Mouse (Mus musculus): ENCODE measurements around the gene Copa. TPM values are rescaled to one million over a fixed set of nuclear protein-coding genes. Genes with fewer than 3 reads are reported as not detected.

Copa gene
- polyA plus RNA-seq, 1 experiment from 2014 or later = 170 TPM

DNA sequence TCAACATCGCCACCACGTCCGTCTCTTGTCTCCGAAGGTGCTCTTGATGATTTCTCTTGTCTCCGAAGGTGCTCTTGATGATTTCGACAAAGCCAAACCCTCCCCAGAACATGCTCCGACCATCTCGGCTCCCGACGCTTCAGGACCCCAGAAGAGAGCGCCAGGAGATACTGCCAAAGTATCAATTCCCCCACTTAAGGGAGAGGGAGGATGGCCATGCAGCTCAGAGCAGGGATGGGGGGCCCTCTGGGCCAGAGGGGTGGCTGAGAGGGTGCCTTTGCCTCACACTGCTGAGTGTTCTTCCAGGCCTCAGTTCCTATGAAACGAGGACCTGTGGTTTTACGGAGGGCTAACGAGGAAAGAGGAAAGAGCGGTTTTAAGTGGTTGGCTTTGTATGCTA lies 46.2 kb downstream of the Copa start:
- no peak for ATAC-seq (replicated peaks; ENCODE audit: extremely low read depth, insufficient read depth, low FRiP score)
- Histone ChIP-seq H3K36me3 (ENCODE audit: control insufficient read depth, insufficient read depth) (peaks cover 48% of the 10 kb centered on the region), H3K4me1 (ENCODE audit: control insufficient read depth, insufficient read depth, low read length) (peaks cover 9% of the 10 kb centered on the region), H3K4me2 (ENCODE audit: low read depth, low read length) (no peak overlapping the region), H3K9me3 (replicated peaks; ENCODE audit: control insufficient read depth, low read length) (no peaks in the 10 kb centered on the region; the same call in 1 of the 2 replicates), H3K27ac (ENCODE audit: low read length) (no peak overlapping the region), H3K27me3 (ENCODE audit: control insufficient read depth, insufficient read depth, low read length) (no peaks in the 10 kb centered on the region), H3K4me3 (ENCODE audit: low read length) (no peak overlapping the region), H3K9ac (ENCODE audit: low read length) (no peak overlapping the region)
- WGBS = 90% methylated on average over 15 of the region's 15 CpGs

DNA sequence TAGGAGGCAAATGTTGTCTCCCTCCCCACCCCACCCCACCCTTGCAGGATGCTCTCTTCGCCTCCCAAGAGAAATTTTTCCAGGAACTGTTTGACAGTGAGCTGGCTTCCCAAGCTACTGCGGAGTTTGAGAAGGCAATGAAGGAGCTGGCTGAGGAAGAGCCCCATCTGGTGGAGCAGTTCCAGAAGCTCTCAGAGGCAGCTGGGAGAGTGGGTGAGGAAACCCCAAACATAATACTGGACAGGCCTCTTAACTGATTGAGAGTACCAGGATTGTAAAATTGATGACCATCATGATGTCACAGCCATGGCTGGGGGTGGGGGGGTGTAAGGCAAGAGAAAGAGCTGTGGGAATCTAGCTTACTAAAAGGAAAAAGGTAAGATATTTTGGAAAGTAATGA lies 46.8 kb downstream of the Copa start:
- Histone ChIP-seq H3K9ac (ENCODE audit: low read length) (no peak overlapping the region), H3K27me3 (ENCODE audit: control insufficient read depth, insufficient read depth, low read length) (no peaks in the 10 kb centered on the region), H3K4me1 (ENCODE audit: control insufficient read depth, insufficient read depth, low read length) (peaks cover 9% of the 10 kb centered on the region), H3K9me3 (replicated peaks; ENCODE audit: control insufficient read depth, low read length) (no peaks in the 10 kb centered on the region; the same call in 1 of the 2 replicates), H3K4me3 (ENCODE audit: low read length) (no peak overlapping the region), H3K4me2 (ENCODE audit: low read depth, low read length) (no peak overlapping the region), H3K27ac (ENCODE audit: low read length) (no peak overlapping the region), H3K36me3 (ENCODE audit: control insufficient read depth, insufficient read depth) (peaks cover 54% of the 10 kb centered on the region)
- ATAC-seq (replicated peaks; ENCODE audit: extremely low read depth, insufficient read depth, low FRiP score) = no peak
- WGBS = 70% methylated on average over 2 of the region's 2 CpGs

DNA sequence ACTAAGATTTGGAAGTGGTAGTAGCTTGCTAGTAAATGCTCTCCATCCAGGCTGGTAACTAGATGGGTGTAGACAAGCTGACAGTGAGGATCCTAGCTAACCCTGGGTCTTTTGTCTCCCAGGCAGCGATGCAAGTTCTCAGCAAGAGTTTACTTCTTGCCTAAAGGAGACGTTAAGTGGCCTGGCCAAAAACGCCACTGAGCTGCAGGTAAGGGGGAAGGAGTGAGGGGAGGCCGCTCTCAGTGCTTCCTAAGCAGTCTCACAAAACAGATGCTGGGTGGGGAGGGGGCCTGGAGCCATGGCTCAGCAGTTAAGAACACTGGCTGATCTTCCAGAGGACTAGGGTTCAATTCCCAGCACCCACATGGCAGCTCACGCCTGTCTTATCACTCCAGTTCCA lies 47.5 kb downstream of the Copa start:
- Histone ChIP-seq H3K27ac (ENCODE audit: low read length) (no peak overlapping the region), H3K36me3 (ENCODE audit: control insufficient read depth, insufficient read depth) (peaks cover 60% of the 10 kb centered on the region), H3K9ac (ENCODE audit: low read length) (no peak overlapping the region), H3K27me3 (ENCODE audit: control insufficient read depth, insufficient read depth, low read length) (no peaks in the 10 kb centered on the region), H3K4me1 (ENCODE audit: control insufficient read depth, insufficient read depth, low read length) (peaks cover 9% of the 10 kb centered on the region), H3K9me3 (replicated peaks; ENCODE audit: control insufficient read depth, low read length) (no peaks in the 10 kb centered on the region; the same call in 1 of the 2 replicates), H3K4me3 (ENCODE audit: low read length) (no peak overlapping the region), H3K4me2 (ENCODE audit: low read depth, low read length) (no peak overlapping the region)
- no peak for ATAC-seq (replicated peaks; ENCODE audit: extremely low read depth, insufficient read depth, low FRiP score)
- WGBS = 89% methylated on average over 5 of the region's 5 CpGs

DNA sequence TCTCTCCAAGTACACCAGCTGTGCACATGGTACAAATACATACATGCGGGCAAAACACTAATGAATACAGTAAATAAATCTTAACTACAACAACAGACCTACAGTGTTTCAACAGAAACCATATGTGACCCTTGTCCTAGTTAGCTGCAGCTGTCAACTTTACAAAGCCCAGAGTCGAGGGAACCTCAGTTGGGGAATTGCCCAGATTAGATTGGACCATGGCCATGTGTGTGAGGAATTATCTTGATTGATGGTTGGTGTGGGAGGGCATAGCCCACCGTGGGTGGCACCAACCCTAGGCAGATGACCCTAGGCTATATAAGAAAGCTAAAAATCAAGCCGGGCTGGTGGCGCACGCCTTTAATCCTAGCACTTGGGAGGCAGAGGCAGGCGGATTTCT lies 50.0 kb downstream of the Copa start:
- no peak overlapping the region for H3K9ac ChIP-seq (ENCODE audit: low read length)
- H3K27me3 ChIP-seq (ENCODE audit: control insufficient read depth, insufficient read depth, low read length) = no peaks in the 10 kb centered on the region
- no peak overlapping the region for H3K4me3 ChIP-seq (ENCODE audit: low read length)
- peaks cover 5% of the 10 kb centered on the region for H3K4me1 ChIP-seq (ENCODE audit: control insufficient read depth, insufficient read depth, low read length)
- ATAC-seq (replicated peaks; ENCODE audit: extremely low read depth, insufficient read depth, low FRiP score) = no peak
- H3K4me2 ChIP-seq (ENCODE audit: low read depth, low read length) = no peak overlapping the region
- peaks cover 75% of the 10 kb centered on the region for H3K36me3 ChIP-seq (ENCODE audit: control insufficient read depth, insufficient read depth)
- WGBS = 83% methylated on average over 7 of the region's 7 CpGs
- H3K9me3 ChIP-seq (replicated peaks; ENCODE audit: control insufficient read depth, low read length) = no peaks in the 10 kb centered on the region; the same call in 1 of the 2 replicates
- no peak overlapping the region for H3K27ac ChIP-seq (ENCODE audit: low read length)

DNA sequence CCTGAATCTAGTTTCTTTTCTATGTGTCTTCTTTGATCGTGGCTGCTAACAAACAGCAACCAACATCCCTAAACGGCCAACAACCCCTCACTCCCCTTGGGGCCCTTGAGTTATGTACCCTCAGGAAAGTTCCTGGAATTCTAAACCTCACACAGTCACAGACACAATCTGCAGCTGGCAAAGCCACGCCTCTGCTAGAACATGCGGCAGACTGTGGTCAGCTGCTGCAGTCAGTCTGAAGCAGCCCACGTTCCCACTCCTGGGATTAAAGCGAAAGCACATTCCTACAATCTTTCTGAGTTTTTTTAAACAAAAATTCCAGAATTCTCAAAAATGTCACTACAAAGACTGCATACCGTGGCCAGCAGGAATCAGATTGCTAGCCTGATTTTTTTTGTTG lies 51.2 kb downstream of the Copa start:
- Histone ChIP-seq H3K4me1 (ENCODE audit: control insufficient read depth, insufficient read depth, low read length) (no peaks in the 10 kb centered on the region), H3K27me3 (ENCODE audit: control insufficient read depth, insufficient read depth, low read length) (no peaks in the 10 kb centered on the region), H3K27ac (ENCODE audit: low read length) (no peak overlapping the region), H3K9me3 (replicated peaks; ENCODE audit: control insufficient read depth, low read length) (no peaks in the 10 kb centered on the region; the same call in 1 of the 2 replicates), H3K4me2 (ENCODE audit: low read depth, low read length) (no peak overlapping the region), H3K4me3 (ENCODE audit: low read length) (no peak overlapping the region), H3K36me3 (ENCODE audit: control insufficient read depth, insufficient read depth) (peaks cover 75% of the 10 kb centered on the region), H3K9ac (ENCODE audit: low read length) (no peak overlapping the region)
- no peak for ATAC-seq (replicated peaks; ENCODE audit: extremely low read depth, insufficient read depth, low FRiP score)
- 65% methylated on average over 7 of the region's 7 CpGs for WGBS

DNA sequence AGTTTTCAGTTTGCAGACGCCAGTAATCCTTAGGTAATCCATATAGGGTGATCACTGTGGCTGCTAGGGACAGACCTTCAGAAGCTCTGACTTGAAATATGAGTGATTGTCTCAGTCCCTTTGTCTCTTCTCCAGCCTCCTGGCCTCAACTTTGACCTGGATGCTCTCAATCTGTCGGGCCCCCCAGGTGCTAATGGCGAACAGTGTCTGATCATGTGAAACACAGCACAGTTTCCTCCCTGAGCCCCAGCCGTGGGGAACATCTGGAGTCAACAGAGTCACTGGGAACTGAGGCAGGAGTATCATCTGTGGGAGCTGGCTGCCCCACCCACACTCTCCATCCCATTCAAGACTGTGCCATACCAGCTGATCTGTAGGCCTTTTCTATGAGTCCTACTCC lies 51.7 kb downstream of the Copa start:
- H3K9me3 ChIP-seq (replicated peaks; ENCODE audit: control insufficient read depth, low read length) = no peaks in the 10 kb centered on the region; the same call in 1 of the 2 replicates
- H3K4me2 ChIP-seq (ENCODE audit: low read depth, low read length) = no peak overlapping the region
- ATAC-seq (replicated peaks; ENCODE audit: extremely low read depth, insufficient read depth, low FRiP score) = no peak
- H3K9ac ChIP-seq (ENCODE audit: low read length) = no peak overlapping the region
- no peak overlapping the region for H3K4me3 ChIP-seq (ENCODE audit: low read length)
- no peaks in the 10 kb centered on the region for H3K27me3 ChIP-seq (ENCODE audit: control insufficient read depth, insufficient read depth, low read length)
- WGBS = 86% methylated on average over 4 of the region's 4 CpGs
- no peak overlapping the region for H3K27ac ChIP-seq (ENCODE audit: low read length)
- H3K4me1 ChIP-seq (ENCODE audit: control insufficient read depth, insufficient read depth, low read length) = no peaks in the 10 kb centered on the region
- H3K36me3 ChIP-seq (ENCODE audit: control insufficient read depth, insufficient read depth) = peaks cover 70% of the 10 kb centered on the region

DNA sequence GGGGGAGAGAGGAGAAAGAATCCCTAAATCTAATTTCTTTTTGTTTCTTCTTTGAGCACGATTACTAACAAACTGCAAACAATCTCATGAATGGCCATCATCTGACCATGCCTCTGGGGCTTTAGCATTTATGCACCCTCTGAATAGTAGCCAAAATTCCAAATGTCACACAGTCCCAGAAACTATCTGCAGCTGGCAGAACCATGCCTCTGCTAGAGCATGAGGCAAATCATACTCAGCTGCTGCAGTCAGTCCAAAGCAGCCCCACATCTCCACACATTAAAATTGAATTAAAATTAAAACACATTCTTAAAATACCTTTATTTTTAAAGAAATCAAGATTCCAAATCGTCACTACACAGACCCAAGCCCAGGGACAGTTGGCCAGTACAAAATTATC lies 57.8 kb downstream of the Copa start:
- H3K9me3 ChIP-seq (replicated peaks; ENCODE audit: control insufficient read depth, low read length) = no peaks in the 10 kb centered on the region
- no peak overlapping the region for H3K4me2 ChIP-seq (ENCODE audit: low read depth, low read length)
- H3K4me1 ChIP-seq (ENCODE audit: control insufficient read depth, insufficient read depth, low read length) = no peaks in the 10 kb centered on the region
- 75% methylated on average over 2 of the region's 2 CpGs for WGBS
- H3K4me3 ChIP-seq (ENCODE audit: low read length) = no peak overlapping the region
- peaks cover 11% of the 10 kb centered on the region for H3K36me3 ChIP-seq (ENCODE audit: control insufficient read depth, insufficient read depth)
- H3K27me3 ChIP-seq (ENCODE audit: control insufficient read depth, insufficient read depth, low read length) = no peaks in the 10 kb centered on the region
- ATAC-seq (replicated peaks; ENCODE audit: extremely low read depth, insufficient read depth, low FRiP score) = no peak
- no peak overlapping the region for H3K9ac ChIP-seq (ENCODE audit: low read length)
- H3K27ac ChIP-seq (ENCODE audit: low read length) = no peak overlapping the region

DNA sequence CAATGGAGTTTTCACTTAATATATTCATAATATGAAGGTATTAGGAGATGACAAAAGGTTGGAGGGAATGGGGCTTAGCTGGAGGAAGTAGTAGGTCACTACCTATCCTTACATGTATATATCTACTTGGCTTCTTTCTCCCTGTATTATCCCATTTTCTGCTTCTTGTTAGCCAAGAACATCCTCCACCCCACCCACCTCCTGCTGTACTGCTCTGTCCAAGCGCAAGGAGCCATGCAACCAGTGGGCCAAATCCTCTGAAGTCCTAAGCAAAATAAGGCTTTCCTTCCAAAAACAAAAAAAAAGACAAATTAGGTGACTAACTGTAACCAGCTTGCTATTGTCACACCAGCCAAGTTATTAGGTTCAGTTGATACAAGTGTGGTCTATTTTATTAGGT lies 58.5 kb downstream of the Copa start:
- no peak overlapping the region for H3K4me2 ChIP-seq (ENCODE audit: low read depth, low read length)
- 79% methylated on average over 1 of the region's 1 CpGs for WGBS
- peaks cover 6% of the 10 kb centered on the region for H3K36me3 ChIP-seq (ENCODE audit: control insufficient read depth, insufficient read depth)
- H3K4me3 ChIP-seq (ENCODE audit: low read length) = no peak overlapping the region
- no peak for ATAC-seq (replicated peaks; ENCODE audit: extremely low read depth, insufficient read depth, low FRiP score)
- no peaks in the 10 kb centered on the region for H3K27me3 ChIP-seq (ENCODE audit: control insufficient read depth, insufficient read depth, low read length)
- H3K9me3 ChIP-seq (replicated peaks; ENCODE audit: control insufficient read depth, low read length) = no peaks in the 10 kb centered on the region
- no peak overlapping the region for H3K9ac ChIP-seq (ENCODE audit: low read length)
- no peaks in the 10 kb centered on the region for H3K4me1 ChIP-seq (ENCODE audit: control insufficient read depth, insufficient read depth, low read length)
- no peak overlapping the region for H3K27ac ChIP-seq (ENCODE audit: low read length)

DNA sequence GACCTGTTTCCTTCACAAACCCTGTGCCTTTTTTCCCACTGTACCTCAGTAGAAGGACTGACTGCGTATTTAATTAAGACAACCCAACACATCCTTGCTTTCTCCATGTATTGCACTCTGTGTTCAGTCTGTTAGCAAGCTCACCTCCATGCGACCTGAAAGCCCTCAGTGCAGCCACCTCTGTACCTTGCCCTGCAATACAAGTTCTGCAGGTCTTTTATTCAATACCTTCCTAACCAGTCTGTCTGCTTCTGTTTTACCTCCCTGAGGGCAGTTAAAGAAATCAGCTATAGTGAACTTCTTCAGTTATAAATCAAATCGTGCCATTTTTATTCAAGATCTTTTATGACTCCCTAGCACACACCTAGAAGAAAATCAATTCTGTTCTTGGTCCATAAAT lies 59.2 kb downstream of the Copa start:
- Histone ChIP-seq H3K9me3 (replicated peaks; ENCODE audit: control insufficient read depth, low read length) (no peaks in the 10 kb centered on the region), H3K4me2 (ENCODE audit: low read depth, low read length) (no peak overlapping the region), H3K4me3 (ENCODE audit: low read length) (no peak overlapping the region), H3K9ac (ENCODE audit: low read length) (no peak overlapping the region), H3K27ac (ENCODE audit: low read length) (no peak overlapping the region), H3K27me3 (ENCODE audit: control insufficient read depth, insufficient read depth, low read length) (no peaks in the 10 kb centered on the region), H3K4me1 (ENCODE audit: control insufficient read depth, insufficient read depth, low read length) (no peaks in the 10 kb centered on the region), H3K36me3 (ENCODE audit: control insufficient read depth, insufficient read depth) (no peaks in the 10 kb centered on the region; the same call in 1 of the 2 replicates)
- no peak for ATAC-seq (replicated peaks; ENCODE audit: extremely low read depth, insufficient read depth, low FRiP score)
- WGBS = 67% methylated on average over 3 of the region's 3 CpGs

DNA sequence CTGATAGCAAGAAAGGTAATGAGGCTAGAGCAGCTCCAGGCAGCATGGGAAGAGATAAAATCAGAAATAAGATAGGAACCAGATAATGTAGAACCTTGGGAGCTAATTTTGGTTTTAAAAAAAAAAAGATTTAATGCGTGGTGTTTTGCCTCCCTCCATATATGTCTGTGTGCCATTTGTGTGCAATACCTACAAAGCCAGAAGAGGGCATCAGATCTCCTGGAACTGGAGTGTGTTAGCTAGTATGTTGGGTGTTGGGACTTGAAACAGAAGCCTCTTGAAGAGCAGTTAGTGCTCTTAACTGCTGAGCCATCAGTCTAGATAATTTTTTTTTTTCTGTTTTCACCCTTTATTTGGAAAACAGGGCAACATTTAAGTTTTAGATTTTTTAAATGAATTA lies 61.2 kb downstream of the Copa start:
- no peaks in the 10 kb centered on the region for H3K27me3 ChIP-seq (ENCODE audit: control insufficient read depth, insufficient read depth, low read length)

More for the DNA sequence above, 61.2 kb downstream of the Copa start:
- no peaks in the 10 kb centered on the region for H3K36me3 ChIP-seq (ENCODE audit: control insufficient read depth, insufficient read depth)
- WGBS = 9% methylated on average over 1 of the region's 1 CpGs
- peaks cover 4% of the 10 kb centered on the region; the same call in 1 of the 2 replicates for H3K4me1 ChIP-seq (ENCODE audit: control insufficient read depth, insufficient read depth, low read length)
- no peak overlapping the region for H3K4me2 ChIP-seq (ENCODE audit: low read depth, low read length)
- no peaks in the 10 kb centered on the region for H3K9me3 ChIP-seq (replicated peaks; ENCODE audit: control insufficient read depth, low read length)
- H3K9ac ChIP-seq (ENCODE audit: low read length) = no peak overlapping the region
- no peak overlapping the region for H3K27ac ChIP-seq (ENCODE audit: low read length)
- no peak overlapping the region for H3K4me3 ChIP-seq (ENCODE audit: low read length)
- ATAC-seq (replicated peaks; ENCODE audit: extremely low read depth, insufficient read depth, low FRiP score) = no peak
